Mouse (Mus musculus): Measurements from ENCODE around the gene Ikbip. TPM values are rescaled to one million over a fixed set of nuclear protein-coding genes. Genes with fewer than 3 reads are reported as not detected.

Ikbip gene
- total RNA-seq (2022) = 10 to 100 TPM in 2 of 4 experiments, 1 to 10 TPM in 2; 9.1 to 11.1 (median 10.4) TPM

- peak; percentile 100 for DNase-seq (ENCODE audit: low spot score in 2 of 2)
Observed at GRCm38 (mm10) chr10:91082550-91083392, at the start of gene Ikbip, which contains the start of gene Apaf1. Ikbip (plus strand) TSS chr10:91082940. Apaf1 (minus strand) TSS chr10:91082770.

- DNase-seq (ENCODE audit: low spot score in 2 of 2) = peak; percentile 13 to 32
Observed at GRCm38 (mm10) chr10:91033942-91034341, 48.8 kb upstream of the Ikbip start.

- no peak for DNase-seq (ENCODE audit: low spot score in 2 of 2)
Observed at GRCm38 (mm10) chr10:91049696-91050095, 33.0 kb upstream of the Ikbip start.

- DNase-seq (ENCODE audit: low spot score in 2 of 2) = no peak
Observed at GRCm38 (mm10) chr10:91051156-91051555, 31.6 kb upstream of the Ikbip start.

GRCm38 (mm10) chr10:91052734-91053133, 30.0 kb upstream of the Ikbip start:
- no peak for DNase-seq (ENCODE audit: low spot score in 2 of 2)

GRCm38 (mm10) chr10:91060742-91061141, 22.0 kb upstream of the Ikbip start:
- DNase-seq (ENCODE audit: low spot score in 2 of 2) = no peak

GRCm38 (mm10) chr10:91062355-91062754, 20.4 kb upstream of the Ikbip start:
- no peak for DNase-seq (ENCODE audit: low spot score in 2 of 2)

GRCm38 (mm10) chr10:91071768-91072167, 11.0 kb upstream of the Ikbip start:
- no peak for DNase-seq (ENCODE audit: low spot score in 2 of 2)

- peak; percentile 14 to 15 for DNase-seq (ENCODE audit: low spot score in 2 of 2)
Observed at GRCm38 (mm10) chr10:91073345-91073744, 9.4 kb upstream of the Ikbip start.

GRCm38 (mm10) chr10:91076667-91077066, 6.1 kb upstream of the Ikbip start:
- no peak for DNase-seq (ENCODE audit: low spot score in 2 of 2)

GRCm38 (mm10) chr10:91080540-91080939, 2.2 kb upstream of the Ikbip start:
- DNase-seq (ENCODE audit: low spot score in 2 of 2) = no peak

- no peak for DNase-seq (ENCODE audit: low spot score in 2 of 2)
Observed at GRCm38 (mm10) chr10:91081959-91082507, 707 bp upstream of the Ikbip start.

GRCm38 (mm10) chr10:91083393-91083927, 720 bp downstream of the Ikbip start:
- DNase-seq (ENCODE audit: low spot score in 2 of 2) = no peak

- DNase-seq (ENCODE audit: low spot score in 2 of 2) = no peak
Observed at GRCm38 (mm10) chr10:91092812-91093211, 10.1 kb downstream of the Ikbip start.

GRCm38 (mm10) chr10:91094251-91095104, 11.7 kb downstream of the Ikbip start:
- DNase-seq (ENCODE audit: low spot score in 2 of 2) = no peak

- DNase-seq (ENCODE audit: low spot score in 2 of 2) = no peak
Observed at GRCm38 (mm10) chr10:91098056-91098455, 15.3 kb downstream of the Ikbip start.

- no peak for DNase-seq (ENCODE audit: low spot score in 2 of 2)
Observed at GRCm38 (mm10) chr10:91100101-91100500, 17.4 kb downstream of the Ikbip start.

- no peak for DNase-seq (ENCODE audit: low spot score in 2 of 2)
Observed at GRCm38 (mm10) chr10:91101936-91102335, 19.2 kb downstream of the Ikbip start.

- DNase-seq (ENCODE audit: low spot score in 2 of 2) = no peak
Observed at GRCm38 (mm10) chr10:91102799-91103590, 20.3 kb downstream of the Ikbip start.

- no peak for DNase-seq (ENCODE audit: low spot score in 2 of 2)
Observed at GRCm38 (mm10) chr10:91105981-91106380, 23.2 kb downstream of the Ikbip start.

GRCm38 (mm10) chr10:91109841-91110240, 27.1 kb downstream of the Ikbip start:
- no peak for DNase-seq (ENCODE audit: low spot score in 2 of 2)

Measured in gastrocnemius, adult 8-10 months (tissue).